Mouse (Mus musculus): ENCODE results near the gene Mcoln2.

Mcoln2 gene

GRCm38 (mm10) chr3:146149156-146150057 is at the start of gene Mcoln2:
Gene Mcoln2, plus strand, starts transcription at chr3:146149833.
- DNase-seq (ENCODE audit: low read depth, low spot score): no peak

GRCm38 (mm10) chr3:146099925-146100324 is 49.7 kb upstream of the Mcoln2 start:
- DNase-seq (ENCODE audit: low read depth, low spot score): no peak

GRCm38 (mm10) chr3:146102049-146102448 is 47.6 kb upstream of the Mcoln2 start:
- peak; percentile 9 for DNase-seq (ENCODE audit: low read depth, low spot score)

GRCm38 (mm10) chr3:146107116-146107849 is 42.4 kb upstream of the Mcoln2 start:
- peak; percentile 65 for DNase-seq (ENCODE audit: low read depth, low spot score)

- DNase-seq (ENCODE audit: low read depth, low spot score): peak; percentile 64
Measured at GRCm38 (mm10) chr3:146107921-146108571, 41.6 kb upstream of the Mcoln2 start, which contains the start of gene Wdr63. Gene Wdr63, minus strand, starts transcription at chr3:146108130.

- peak; percentile 15 for DNase-seq (ENCODE audit: low read depth, low spot score)
Measured at GRCm38 (mm10) chr3:146108945-146109344, 40.7 kb upstream of the Mcoln2 start.

GRCm38 (mm10) chr3:146110358-146110757 is 39.3 kb upstream of the Mcoln2 start:
- DNase-seq (ENCODE audit: low read depth, low spot score): peak; percentile 94

- DNase-seq (ENCODE audit: low read depth, low spot score): peak; percentile 79
Measured at GRCm38 (mm10) chr3:146110916-146111315, 38.7 kb upstream of the Mcoln2 start.

- DNase-seq (ENCODE audit: low read depth, low spot score): no peak
Measured at GRCm38 (mm10) chr3:146117258-146117996, 32.2 kb upstream of the Mcoln2 start, which contains the start of gene Mcoln3. Gene Mcoln3, plus strand, starts transcription at chr3:146117450.

GRCm38 (mm10) chr3:146117997-146118457 is 31.6 kb upstream of the Mcoln2 start:
- DNase-seq (ENCODE audit: low read depth, low spot score): no peak

GRCm38 (mm10) chr3:146121310-146122124 is 28.1 kb upstream of the Mcoln2 start:
- no peak for DNase-seq (ENCODE audit: low read depth, low spot score)

GRCm38 (mm10) chr3:146122125-146122420 is 27.6 kb upstream of the Mcoln2 start:
- no peak for DNase-seq (ENCODE audit: low read depth, low spot score)

- no peak for DNase-seq (ENCODE audit: low read depth, low spot score)
Measured at GRCm38 (mm10) chr3:146122807-146123463, 26.7 kb upstream of the Mcoln2 start.

- no peak for DNase-seq (ENCODE audit: low read depth, low spot score)
Measured at GRCm38 (mm10) chr3:146123464-146123825, 26.2 kb upstream of the Mcoln2 start.

GRCm38 (mm10) chr3:146127205-146127604 is 22.4 kb upstream of the Mcoln2 start:
- no peak for DNase-seq (ENCODE audit: low read depth, low spot score)

GRCm38 (mm10) chr3:146134834-146135233 is 14.8 kb upstream of the Mcoln2 start:
- no peak for DNase-seq (ENCODE audit: low read depth, low spot score)

- no peak for DNase-seq (ENCODE audit: low read depth, low spot score)
Measured at GRCm38 (mm10) chr3:146135417-146135816, 14.2 kb upstream of the Mcoln2 start.

- DNase-seq (ENCODE audit: low read depth, low spot score): peak; percentile 12
Measured at GRCm38 (mm10) chr3:146136422-146136821, 13.2 kb upstream of the Mcoln2 start.

- DNase-seq (ENCODE audit: low read depth, low spot score): no peak
Measured at GRCm38 (mm10) chr3:146140276-146140675, 9.4 kb upstream of the Mcoln2 start.

- DNase-seq (ENCODE audit: low read depth, low spot score): no peak
Measured at GRCm38 (mm10) chr3:146142523-146142922, 7.1 kb upstream of the Mcoln2 start.

All from 3T3-L1 (cell line).